Mouse (Mus musculus) right cerebral cortex, adult 18-20 months (tissue): ENCODE results near the gene Gm20388.

Experiments
- DNase-seq: peaks from one replicate; pipeline ENCODE4 v3.0.0; 2022; ENCODE audit warnings: mixed read lengths

Gm20388 gene

DNA sequence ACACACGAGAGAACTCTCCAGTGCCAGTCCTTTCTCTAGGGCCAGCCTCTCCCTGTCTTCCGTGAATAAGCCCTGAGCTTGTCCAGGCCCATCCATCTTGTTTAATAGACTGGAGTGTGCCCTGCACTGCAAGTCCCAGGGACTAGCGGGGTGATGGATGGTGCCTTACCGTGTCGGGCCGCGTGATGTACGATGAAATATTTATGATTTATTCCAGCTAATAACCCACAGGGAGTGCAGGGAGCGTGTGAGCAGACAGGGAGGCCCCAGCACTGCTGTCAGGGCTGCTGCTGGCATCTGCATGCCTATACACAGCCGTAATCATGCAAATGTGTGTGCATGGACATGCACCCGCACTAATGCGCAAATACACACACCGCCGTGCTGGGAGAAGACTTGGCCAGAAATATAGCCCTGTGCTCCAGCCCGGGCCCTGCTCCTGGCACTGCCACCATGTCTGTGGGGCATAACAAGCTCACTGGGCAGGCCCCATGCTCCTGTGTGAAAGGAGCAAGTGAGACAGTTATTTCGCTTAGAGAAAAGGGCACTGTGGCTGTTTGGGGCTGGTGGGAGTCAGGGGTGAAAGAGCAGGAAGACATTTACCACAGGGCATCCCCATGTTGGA is 2901.3 kb downstream of the Gm20388 start:
- no peak for DNase-seq

DNA sequence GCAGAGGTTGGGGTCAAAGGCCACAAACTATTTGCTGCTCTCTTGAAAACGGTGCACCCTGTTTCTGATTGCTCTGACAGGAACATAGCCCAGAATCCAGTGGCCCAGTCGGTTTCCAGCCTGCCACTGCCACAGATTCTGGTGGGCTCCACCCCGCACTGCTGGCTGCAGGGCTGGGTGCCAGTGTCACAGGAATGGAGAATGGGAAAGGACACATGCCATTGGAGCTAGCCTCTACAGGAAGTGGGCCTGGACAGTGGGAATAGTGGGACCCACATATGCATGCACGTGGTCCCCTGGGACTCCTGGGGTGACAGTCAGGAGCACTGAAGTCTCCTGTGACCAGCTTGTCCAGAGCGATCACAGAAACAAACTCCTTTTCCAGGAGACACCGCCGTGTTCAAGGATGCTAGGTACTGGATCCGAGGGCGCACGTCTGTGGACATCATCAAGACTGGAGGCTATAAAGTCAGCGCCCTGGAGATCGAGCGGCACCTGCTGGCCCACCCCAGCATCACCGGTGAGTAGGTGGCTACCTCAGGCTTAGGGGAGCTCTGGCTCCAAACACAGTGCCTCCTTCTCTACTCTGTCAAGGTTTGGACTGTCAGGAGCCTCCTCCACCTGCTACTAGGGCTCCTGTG is 2902.1 kb downstream of the Gm20388 start:
- no peak for DNase-seq

DNA sequence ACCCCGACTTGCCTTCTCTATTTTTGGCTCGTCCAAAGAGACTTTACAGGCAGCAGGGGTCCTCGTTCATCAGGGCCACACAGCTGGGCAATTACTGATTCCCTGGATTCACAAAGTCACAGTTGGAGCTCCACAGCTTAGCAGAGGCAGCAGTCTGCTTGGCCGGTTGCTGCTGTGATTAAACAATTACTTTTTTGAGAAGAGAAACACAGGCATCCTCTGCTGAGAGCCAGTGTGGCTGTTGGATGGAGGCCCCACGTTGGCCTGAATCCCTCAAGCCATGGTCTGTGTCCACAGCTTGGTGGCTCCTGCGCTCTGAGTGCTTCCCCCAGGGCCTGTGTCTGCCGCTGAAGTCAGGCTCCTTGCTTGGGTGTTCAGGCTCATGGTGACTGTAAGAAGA is 2904.0 kb downstream of the Gm20388 start:
- DNase-seq, result no peak

DNA sequence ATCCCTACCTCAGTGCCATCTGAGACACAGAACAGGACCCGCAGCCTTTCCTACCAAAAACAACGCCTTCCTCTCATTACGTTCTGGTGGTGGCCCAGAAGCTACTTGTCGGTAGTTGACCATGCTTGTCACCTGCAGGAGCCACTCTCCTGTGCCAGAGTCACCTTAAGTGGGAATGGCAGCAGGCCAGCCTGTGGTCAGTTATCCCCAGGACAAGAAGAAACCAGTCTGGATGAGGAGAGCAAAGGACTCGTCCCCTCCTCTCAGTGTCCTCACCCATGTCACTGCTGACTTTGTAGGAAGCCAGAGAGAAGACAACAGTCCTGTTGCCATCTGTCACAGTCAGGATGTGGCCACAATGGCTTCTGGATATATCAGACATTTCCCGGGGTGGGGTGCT is 2906.3 kb downstream of the Gm20388 start:
- no peak for DNase-seq

- DNase-seq, result no peak
Observed at GRCm38 (mm10) chr8:122817724-122818496, 2907.3 kb downstream of the Gm20388 start.

DNA sequence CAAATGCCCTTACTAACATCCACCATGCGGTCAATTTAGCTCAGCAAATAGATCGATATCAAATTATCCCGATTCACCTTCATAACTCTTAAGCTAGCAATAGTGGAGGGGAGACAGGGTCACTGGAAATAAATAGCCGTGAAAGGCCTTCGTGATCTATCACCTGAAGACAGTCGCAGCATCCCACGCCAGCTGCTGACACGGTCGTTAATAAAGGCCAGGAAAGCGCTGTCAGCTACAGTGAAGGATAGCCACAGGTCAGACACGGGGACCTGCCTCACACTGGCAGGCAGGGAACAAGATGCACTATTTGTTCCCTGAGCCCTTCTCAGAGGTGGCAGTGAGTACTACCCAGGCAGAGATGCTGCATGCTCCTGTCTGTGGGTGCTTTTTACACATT is 2909.1 kb downstream of the Gm20388 start:
- no peak for DNase-seq

DNA sequence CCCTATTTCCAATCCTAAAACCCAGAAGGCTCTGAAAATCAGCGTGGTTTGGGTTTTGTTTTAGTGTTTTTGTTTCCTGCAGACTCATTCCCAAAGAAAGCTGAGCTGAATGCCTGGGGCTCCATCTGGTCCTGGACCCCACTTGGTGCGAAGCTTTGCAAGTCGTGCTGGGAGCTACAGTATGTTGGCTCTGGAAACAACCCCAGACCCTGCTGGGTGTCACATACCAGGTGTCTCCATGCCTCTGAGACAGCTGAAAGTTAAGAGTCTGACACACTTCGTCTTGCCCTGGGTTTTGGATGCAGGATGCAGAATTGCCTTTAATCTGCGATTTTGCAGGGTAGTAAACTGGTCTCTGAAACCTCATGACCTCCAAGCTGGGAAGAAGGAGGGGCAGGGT is 2913.9 kb downstream of the Gm20388 start:
- no peak for DNase-seq

GRCm38 (mm10) chr8:122824986-122825385 is 2914.3 kb downstream of the Gm20388 start:
- no peak for DNase-seq

DNA sequence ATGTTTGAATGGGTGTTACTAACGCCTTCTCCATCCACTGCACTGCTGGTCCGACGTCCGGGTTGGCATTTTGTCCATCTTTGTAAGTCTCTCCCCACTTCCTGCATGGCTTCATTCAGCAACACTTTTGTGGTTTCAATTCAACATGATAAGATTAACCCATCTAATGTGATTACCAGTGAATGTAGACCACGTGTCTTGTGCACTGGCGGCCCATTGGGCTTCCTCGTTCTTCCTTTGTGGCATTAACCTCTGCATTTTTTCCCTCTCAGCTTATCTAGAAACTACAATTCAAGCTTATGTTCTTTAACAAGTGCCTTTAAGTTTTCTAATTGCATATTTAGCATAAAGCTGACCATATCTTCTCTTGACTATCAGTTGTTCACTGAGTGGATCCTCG is 2914.8 kb downstream of the Gm20388 start:
- DNase-seq, result no peak

- DNase-seq, result no peak
Observed at GRCm38 (mm10) chr8:122829396-122829795, 2918.8 kb downstream of the Gm20388 start.

DNA sequence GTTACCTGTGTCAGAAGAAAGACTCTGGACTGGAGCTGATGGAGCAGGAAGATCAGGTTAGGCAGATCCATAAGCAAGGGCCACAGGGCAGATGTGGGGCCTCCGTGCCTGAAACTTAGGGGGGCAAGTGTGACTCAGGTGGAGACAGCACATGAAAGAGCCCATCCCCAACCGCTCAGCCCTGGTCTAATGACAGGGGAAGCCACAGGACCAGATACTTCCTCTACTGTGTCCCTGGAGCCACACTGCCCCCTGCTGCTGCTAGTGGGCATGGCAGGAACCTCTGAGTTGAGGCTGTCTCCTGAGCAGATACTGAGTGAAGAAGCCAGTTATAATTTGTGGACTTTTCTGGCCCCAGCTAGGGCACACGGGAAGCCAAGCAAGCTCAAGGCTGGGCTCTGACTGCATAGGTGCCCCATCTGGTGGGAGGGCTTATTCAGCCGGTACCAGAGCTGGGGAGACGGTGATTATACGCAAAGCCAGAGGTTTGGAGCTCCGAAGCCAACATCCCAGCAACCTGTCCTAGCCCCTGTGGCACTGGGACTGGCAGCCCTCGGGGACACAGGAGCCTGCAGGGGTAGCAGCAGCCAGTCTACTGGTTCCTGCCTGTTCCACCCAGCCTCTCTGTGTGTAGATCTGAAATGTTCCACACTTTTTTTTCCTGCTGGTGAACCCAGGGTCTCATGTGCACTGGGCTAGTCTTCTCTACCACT is 2919.9 kb downstream of the Gm20388 start:
- DNase-seq, result peak; percentile 86

DNA sequence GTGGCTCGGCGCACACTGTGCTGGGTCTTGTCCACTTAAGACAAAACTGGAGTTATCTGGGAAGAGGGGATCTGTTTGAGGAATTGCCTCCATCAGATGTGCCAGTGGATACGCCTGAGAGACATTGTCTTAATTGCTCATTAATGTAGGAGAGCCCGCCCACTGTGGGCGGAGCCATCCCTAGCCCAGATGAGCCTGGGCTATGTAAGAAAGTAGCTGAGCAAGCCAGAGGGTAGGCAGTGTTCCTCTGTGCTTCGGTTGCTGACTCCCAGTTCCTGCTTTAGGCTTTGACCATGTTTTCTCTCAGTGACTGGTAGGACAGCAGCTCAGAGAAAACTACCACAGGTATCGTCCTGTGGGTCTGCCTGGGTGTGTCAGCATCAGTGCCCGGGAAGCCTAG is 2923.8 kb downstream of the Gm20388 start:
- no peak for DNase-seq

DNA sequence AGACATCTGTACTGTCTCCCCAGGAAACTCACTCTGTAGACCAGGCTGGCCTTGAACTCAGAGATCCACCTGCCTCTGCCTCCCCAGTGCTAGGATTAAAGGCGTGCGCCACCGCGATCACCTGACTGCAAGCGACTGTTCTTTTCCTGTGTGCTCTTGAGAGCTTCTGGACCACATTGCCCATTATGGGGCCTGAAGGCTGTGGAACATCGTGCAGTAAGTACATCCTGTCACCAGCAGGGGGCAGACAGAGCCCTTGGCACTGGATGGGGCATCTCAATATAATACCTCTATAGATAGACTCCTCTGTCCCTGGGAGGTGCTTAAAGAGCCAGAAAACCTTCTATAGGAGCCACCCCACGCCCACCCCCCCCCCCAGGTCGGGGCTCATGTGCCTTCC is 2924.3 kb downstream of the Gm20388 start:
- DNase-seq, result peak; percentile 72

- no peak for DNase-seq
Observed at GRCm38 (mm10) chr8:122836199-122836598, 2925.6 kb downstream of the Gm20388 start.

- DNase-seq, result no peak
Observed at GRCm38 (mm10) chr8:122836696-122837095, 2926.1 kb downstream of the Gm20388 start.

GRCm38 (mm10) chr8:122844161-122844560 is 2933.5 kb downstream of the Gm20388 start:
- DNase-seq, result no peak

- DNase-seq, result no peak
Observed at GRCm38 (mm10) chr8:122845662-122846061, 2935.0 kb downstream of the Gm20388 start.

DNA sequence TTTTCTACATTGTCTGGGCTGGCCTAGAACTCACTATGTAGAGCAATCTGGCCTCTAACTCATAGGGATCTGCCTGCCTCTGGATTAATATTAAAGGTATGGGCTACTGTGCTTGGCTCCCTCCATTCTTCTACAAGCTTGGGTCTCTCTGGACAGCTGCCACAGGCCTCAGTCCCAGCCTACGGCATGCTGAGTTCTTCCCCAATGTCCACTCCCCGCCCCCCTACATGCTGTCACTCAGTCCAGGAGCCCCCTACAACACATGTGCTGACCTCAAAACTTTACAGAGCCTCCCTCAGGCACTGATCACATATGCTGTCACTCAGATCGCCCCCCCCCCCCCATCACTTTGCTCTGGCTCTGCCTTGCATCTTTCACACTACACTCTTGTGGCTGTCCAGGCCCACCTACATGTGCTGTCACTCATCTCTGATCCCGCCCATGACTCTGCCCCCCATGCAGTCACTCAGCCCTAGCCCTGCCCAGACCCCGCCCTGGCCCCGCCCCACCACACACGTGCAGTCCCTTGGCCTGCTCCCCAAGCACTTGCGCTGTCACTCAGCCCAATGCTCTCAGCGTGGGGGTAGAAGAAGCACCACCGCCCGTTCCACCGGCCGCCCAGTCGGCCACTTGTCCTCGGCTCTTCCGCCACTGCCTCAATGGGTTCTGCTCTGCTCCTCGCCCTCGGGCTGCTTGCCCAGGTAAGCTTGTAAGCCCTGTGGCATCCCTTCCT is 2937.4 kb downstream of the Gm20388 start, which contains the start of gene Cdh15:
TSS of gene Cdh15 (plus strand) at position 138 of the 733 bp plus-strand sequence.
- peak; percentile 17 for DNase-seq

- DNase-seq, result no peak
Observed at GRCm38 (mm10) chr8:122849152-122849910, 2938.7 kb downstream of the Gm20388 start.

GRCm38 (mm10) chr8:122850641-122851240 is 2940.1 kb downstream of the Gm20388 start:
- DNase-seq, result no peak
